Mouse (Mus musculus) liver (tissue): ENCODE measurements around the gene Adamts1.
A peak's percentile ranks its signal among the peaks of the same experiment; 100 is the strongest.

Experiments
- DNase-seq: peaks from one replicate; pipeline ENCODE4 v3.0.0-alpha.2; 2020; ENCODE audit warnings: mixed read lengths

Adamts1 gene

DNA sequence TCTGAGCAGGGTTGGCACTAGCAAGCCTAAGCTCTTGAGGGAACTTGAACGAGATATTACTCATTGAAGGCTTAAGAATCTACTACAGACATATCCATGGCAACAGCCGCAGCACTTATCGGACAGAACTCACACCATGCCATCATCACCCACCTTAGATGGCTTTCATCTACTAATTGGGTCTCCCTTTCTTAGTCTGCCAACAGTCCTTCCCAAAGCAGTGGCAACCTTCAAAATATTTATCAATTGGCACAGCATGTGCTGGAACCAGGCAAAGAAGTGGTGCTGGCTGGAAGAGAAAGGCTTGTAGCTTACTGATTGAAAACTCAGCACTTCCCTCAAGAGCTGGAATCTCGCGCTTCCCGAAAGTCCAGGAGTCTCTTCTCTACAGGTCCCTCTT, 37.7 kb downstream of the Adamts1 start:
- no peak for DNase-seq

- DNase-seq: no peak
Measured at GRCm38 (mm10) chr16:85762052-85762665, 40.8 kb downstream of the Adamts1 start.

- DNase-seq: no peak
Measured at GRCm38 (mm10) chr16:85760961-85761580, 41.8 kb downstream of the Adamts1 start.

- peak; percentile 53 for DNase-seq
Measured at GRCm38 (mm10) chr16:85756101-85756819, 46.7 kb downstream of the Adamts1 start.

DNA sequence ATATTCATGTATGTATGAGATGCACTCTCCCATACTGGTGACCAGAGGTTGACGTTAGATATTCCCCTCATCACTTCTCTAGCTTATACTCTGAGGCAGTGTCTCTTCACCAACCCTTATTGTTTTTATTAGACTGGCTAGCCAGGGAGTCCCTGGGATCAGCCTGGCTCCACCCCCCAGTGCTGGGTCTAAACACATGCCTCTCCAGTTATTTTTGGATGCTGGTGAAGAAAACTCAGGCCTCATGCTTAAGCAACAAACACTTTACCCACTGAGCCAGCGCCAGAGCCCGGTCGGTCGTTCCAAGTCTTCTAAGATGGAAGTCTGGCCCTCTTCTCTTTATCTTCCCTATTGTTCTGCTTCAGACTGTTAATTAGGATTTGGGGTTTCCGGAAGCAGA, 53.6 kb downstream of the Adamts1 start:
- DNase-seq: no peak

GRCm38 (mm10) chr16:85747589-85748360, 55.1 kb downstream of the Adamts1 start:
- DNase-seq: no peak

- DNase-seq: no peak
Measured at GRCm38 (mm10) chr16:85746386-85746785, 56.5 kb downstream of the Adamts1 start.
